Mouse (Mus musculus): ENCODE measurements at regions not wholly inside any gene's neighbourhood (a gene's known extent, or its start where the extent isn't known, plus 50 kb on each side); places are given as distances from the start of the nearest gene placed in this dataset.

DNA sequence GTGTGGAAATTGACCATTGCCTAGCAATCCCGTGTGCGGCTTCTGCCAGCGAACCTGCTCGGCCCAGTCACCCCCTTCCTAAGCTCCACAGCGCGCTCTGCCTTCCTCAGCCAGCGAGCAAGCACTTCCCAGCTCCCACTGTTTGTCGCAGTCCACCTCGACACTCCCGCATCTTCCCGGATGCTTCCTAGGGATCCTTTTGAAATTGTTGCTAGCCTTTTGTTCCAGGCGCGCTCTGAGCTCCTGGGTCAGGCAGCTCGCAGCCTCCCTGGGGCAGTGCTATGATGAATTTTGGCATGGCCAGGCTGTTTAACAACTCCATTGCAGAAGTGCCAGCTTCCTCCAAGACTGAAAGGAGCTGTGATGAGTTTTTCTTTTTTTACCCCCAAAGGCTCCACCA, 117.8 kb upstream of the Zfhx3 start:
- H3K4me1 ChIP-seq: peaks cover 33% of the 10 kb centered on the region
- ATAC-seq (ENCODE audit: low FRiP score): no peak
- peak overlapping the region; percentile 59 for H3K27ac ChIP-seq
- no peaks in the 10 kb centered on the region for H3K9me3 ChIP-seq
- no peaks in the 10 kb centered on the region for H3K36me3 ChIP-seq (replicated peaks)
- peak overlapping the region; percentile 55 for H3K4me2 ChIP-seq
- peak overlapping the region; percentile 25; the same call in 1 of the 2 replicates for H3K9ac ChIP-seq
- H3K27me3 ChIP-seq: peaks cover 25% of the 10 kb centered on the region; the same call in 1 of the 2 replicates
- H3K4me3 ChIP-seq (replicated peaks): peak overlapping the region; percentile 17; the same call in 1 of the 2 replicates
- WGBS: 2% methylated on average over 14 of the region's 14 CpGs

- Histone ChIP-seq H3K9me3 (no peaks in the 10 kb centered on the region), H3K4me2 (no peak overlapping the region), H3K36me3 (replicated peaks) (no peaks in the 10 kb centered on the region), H3K27me3 (peaks cover 30% of the 10 kb centered on the region; the same call in 1 of the 2 replicates), H3K4me1 (peaks cover 12% of the 10 kb centered on the region), H3K9ac (no peak overlapping the region), H3K27ac (0 out of 2 replicates have a peak overlapping the region, but pooled peaks have one; percentile 13), H3K4me3 (replicated peaks) (no peak overlapping the region)
- ATAC-seq (ENCODE audit: low FRiP score): no peak
- WGBS: 82% methylated on average over 17 of the region's 17 CpGs
These were observed 114.8 kb upstream of the Zfhx3 start for GRCm38 (mm10) chr8:107827500-107828125.

- H3K4me1 ChIP-seq: peaks cover 13% of the 10 kb centered on the region
- ATAC-seq (ENCODE audit: low FRiP score): no peak
- no peak overlapping the region for H3K4me3 ChIP-seq (replicated peaks)
- H3K9ac ChIP-seq: no peak overlapping the region
- 91% methylated on average over 5 of the region's 5 CpGs for WGBS
- no peaks in the 10 kb centered on the region for H3K9me3 ChIP-seq
- no peak overlapping the region for H3K27ac ChIP-seq
- no peak overlapping the region for H3K4me2 ChIP-seq
- no peaks in the 10 kb centered on the region for H3K36me3 ChIP-seq (replicated peaks)
- peaks cover 28% of the 10 kb centered on the region; the same call in 1 of the 2 replicates for H3K27me3 ChIP-seq
These were observed 113.9 kb upstream of the Zfhx3 start for GRCm38 (mm10) chr8:107828541-107828940.

DNA sequence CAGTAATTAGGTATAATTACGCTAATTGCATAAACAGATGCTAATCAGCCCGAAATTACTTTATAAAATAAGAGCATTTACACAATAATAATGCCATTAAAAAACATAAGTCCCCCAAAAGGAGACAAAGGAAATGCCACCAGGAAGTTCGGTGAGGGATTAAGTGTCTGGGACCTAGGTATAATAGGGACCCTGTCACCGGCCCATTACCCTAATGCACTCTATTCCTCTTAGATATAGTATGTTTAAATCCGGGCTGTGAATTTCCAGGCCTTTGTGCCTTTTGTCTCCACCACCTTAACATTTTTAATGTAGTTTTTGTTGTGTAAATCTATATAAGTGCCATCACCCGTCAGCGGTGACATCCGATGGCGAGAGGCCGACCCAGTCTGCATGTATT, 109.0 kb upstream of the Zfhx3 start:
- Histone ChIP-seq H3K4me2 (no peak overlapping the region), H3K9me3 (no peaks in the 10 kb centered on the region), H3K4me3 (replicated peaks) (no peak overlapping the region), H3K27me3 (peaks cover 13% of the 10 kb centered on the region; the same call in 1 of the 2 replicates), H3K9ac (no peak overlapping the region), H3K27ac (0 out of 2 replicates have a peak overlapping the region, but pooled peaks have one; percentile 20), H3K36me3 (replicated peaks) (no peaks in the 10 kb centered on the region), H3K4me1 (peaks cover 8% of the 10 kb centered on the region)
- no peak for ATAC-seq (ENCODE audit: low FRiP score)
- WGBS: 25% methylated on average over 10 of the region's 10 CpGs

DNA sequence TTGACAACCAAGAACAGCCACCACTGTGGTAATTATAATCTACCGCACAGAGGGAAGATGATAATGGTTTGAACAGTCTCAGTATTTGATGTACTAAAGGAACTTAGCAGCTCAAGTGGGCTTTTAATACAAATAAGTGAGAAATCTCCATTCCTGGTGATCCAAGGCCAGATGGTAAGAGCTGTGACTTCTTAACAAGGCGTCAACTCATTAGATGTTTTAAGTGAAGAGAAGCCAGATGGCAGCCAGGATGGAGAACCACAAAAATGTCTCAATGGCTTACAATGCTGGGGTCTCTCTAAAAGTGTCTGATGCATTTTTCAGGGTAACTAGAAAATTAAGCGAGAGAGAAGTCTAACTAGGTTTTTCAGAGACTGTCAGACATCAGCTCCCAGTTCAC, 96.3 kb upstream of the Zfhx3 start:
- Histone ChIP-seq H3K4me1 (no peaks in the 10 kb centered on the region), H3K27ac (no peak overlapping the region), H3K9me3 (no peaks in the 10 kb centered on the region), H3K4me2 (no peak overlapping the region), H3K27me3 (no peaks in the 10 kb centered on the region), H3K9ac (no peak overlapping the region), H3K4me3 (replicated peaks) (no peak overlapping the region), H3K36me3 (replicated peaks) (no peaks in the 10 kb centered on the region)
- no peak for ATAC-seq (ENCODE audit: low FRiP score)
- 80% methylated on average over 3 of the region's 3 CpGs for WGBS

DNA sequence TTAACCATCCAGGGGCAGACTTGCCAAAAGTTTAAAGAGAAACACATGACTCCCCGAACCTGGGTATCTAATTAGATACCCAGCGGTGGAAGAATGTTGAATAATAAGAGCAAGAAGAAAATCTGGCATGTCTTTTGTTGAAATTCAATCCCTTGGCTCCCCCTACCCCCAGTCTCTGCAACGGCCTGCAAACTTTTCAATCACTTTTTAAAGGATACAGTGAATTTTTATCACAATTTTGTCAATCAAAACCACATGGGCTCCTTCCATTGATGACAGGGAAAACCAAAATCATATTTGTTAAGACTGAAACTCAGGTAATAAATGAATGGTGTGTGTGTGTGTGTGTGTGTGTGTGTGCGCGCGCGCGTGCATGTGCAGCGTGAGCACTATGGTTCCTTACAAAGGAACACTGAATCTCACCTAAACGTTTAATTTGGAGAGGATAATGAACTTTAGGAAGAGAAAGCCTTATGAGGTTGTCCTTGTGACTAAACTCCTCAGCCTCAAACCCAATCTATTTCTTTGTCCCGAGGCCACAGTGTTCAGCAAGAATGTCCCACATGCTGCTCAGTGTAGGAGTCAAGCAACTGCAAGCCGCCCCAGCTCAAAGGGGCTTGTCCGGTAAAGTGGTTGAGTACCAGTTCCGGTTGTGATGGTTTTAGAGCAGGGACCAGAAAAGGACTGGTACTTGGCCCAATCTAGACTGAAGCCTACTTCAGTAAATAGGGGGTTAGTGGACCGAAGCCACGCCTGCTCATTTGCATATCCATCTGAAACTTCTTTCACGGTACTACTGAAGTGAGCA, 91.0 kb upstream of the Zfhx3 start:
- H3K4me3 ChIP-seq (replicated peaks): no peak overlapping the region
- ATAC-seq (ENCODE audit: low FRiP score): no peak
- H3K9ac ChIP-seq: no peak overlapping the region
- no peaks in the 10 kb centered on the region for H3K9me3 ChIP-seq
- H3K4me2 ChIP-seq: no peak overlapping the region
- no peaks in the 10 kb centered on the region for H3K36me3 ChIP-seq (replicated peaks)
- H3K27ac ChIP-seq: no peak overlapping the region
- 72% methylated on average over 17 of the region's 17 CpGs for WGBS
- H3K4me1 ChIP-seq: peaks cover 4% of the 10 kb centered on the region; the same call in 1 of the 2 replicates
- H3K27me3 ChIP-seq: peaks cover 5% of the 10 kb centered on the region; the same call in 1 of the 2 replicates

GRCm38 (mm10) chr8:107859770-107860169, 82.7 kb upstream of the Zfhx3 start:
- Histone ChIP-seq H3K27ac (no peak overlapping the region), H3K9ac (no peak overlapping the region), H3K36me3 (replicated peaks) (no peaks in the 10 kb centered on the region), H3K4me1 (peaks cover 12% of the 10 kb centered on the region), H3K4me3 (replicated peaks) (no peak overlapping the region), H3K9me3 (no peaks in the 10 kb centered on the region), H3K27me3 (peaks cover 9% of the 10 kb centered on the region), H3K4me2 (no peak overlapping the region)
- 84% methylated on average over 4 of the region's 4 CpGs for WGBS
- ATAC-seq (ENCODE audit: low FRiP score): no peak

DNA sequence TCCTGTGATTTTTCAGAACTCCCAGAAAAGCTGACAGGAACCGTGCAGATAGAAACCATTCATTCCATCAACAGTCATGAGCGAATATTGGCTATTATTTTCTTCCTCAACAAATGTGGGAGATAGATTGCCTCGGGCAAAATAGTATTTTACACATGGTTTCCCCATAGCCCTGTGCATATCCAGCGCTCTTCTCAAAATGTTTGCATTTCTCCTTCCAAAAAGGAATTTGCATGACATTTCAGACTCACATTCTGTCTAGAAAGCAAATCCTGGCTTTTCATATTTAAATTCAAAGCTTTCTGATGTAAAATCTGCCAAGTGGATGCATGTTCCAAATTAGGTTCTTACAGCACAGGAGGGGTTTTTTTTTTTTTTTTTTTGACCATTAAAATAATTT, 82.2 kb upstream of the Zfhx3 start:
- Histone ChIP-seq H3K9me3 (no peaks in the 10 kb centered on the region), H3K27ac (no peak overlapping the region), H3K4me3 (replicated peaks) (no peak overlapping the region), H3K9ac (no peak overlapping the region), H3K27me3 (peaks cover 9% of the 10 kb centered on the region), H3K36me3 (replicated peaks) (no peaks in the 10 kb centered on the region), H3K4me1 (peaks cover 17% of the 10 kb centered on the region), H3K4me2 (no peak overlapping the region)
- 68% methylated on average over 4 of the region's 4 CpGs for WGBS
- ATAC-seq (ENCODE audit: low FRiP score): no peak

DNA sequence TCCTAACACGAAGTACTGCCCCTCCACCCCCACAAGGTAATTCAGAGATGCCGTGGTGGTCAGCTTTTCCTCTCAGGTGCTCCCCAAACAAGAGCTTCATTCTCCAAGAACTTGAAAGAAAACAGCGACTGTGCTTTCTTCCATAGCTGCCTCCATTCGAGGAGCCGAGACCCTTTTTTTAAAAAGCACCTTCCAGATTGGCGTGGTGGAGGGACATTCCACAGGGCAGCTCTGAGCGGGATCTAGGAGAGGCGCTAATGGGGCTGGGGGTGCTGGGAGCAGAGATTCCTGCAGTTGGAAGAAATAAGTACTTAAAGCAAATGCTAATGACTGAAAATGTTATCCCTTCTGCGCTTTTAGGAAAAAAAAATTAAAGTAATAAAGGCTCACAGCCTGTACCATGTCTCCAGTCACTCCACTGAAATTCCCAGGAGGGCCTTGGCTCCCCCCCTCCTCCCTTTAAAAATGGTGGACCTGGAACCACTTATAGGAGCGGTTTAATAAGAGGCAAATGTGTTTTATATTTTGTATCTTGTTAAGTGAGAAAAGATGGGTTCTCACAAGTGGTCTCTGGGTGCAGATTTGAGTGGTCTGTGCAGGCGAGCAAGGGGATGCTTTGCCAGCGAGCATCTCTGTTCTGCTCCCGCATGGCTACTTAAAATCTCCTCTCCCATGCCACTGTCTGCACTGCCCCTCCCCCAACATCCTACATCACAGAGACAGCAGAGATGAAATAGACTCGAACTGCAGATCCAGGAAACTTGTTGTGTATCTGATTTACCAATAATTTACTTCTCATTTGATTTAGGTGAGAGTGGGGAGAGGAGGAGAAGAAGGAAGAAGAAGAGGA, 77.4 kb upstream of the Zfhx3 start:
- H3K9me3 ChIP-seq: no peaks in the 10 kb centered on the region
- no peaks in the 10 kb centered on the region for H3K36me3 ChIP-seq (replicated peaks)
- H3K27me3 ChIP-seq: 0 out of 2 replicates have a peak, but pooled peaks cover 4% of the 10 kb centered on the region
- WGBS: 69% methylated on average over 14 of the region's 14 CpGs
- ATAC-seq (ENCODE audit: low FRiP score): no peak
- peaks cover 13% of the 10 kb centered on the region for H3K4me1 ChIP-seq
- H3K27ac ChIP-seq: no peak overlapping the region
- H3K9ac ChIP-seq: no peak overlapping the region
- no peak overlapping the region for H3K4me2 ChIP-seq
- H3K4me3 ChIP-seq (replicated peaks): no peak overlapping the region

- H3K4me2 ChIP-seq: no peak overlapping the region
- no peak overlapping the region for H3K9ac ChIP-seq
- no peak overlapping the region for H3K27ac ChIP-seq
- no peak overlapping the region for H3K4me3 ChIP-seq (replicated peaks)
- ATAC-seq (ENCODE audit: low FRiP score): no peak
- H3K9me3 ChIP-seq: no peaks in the 10 kb centered on the region
- H3K27me3 ChIP-seq: 0 out of 2 replicates have a peak, but pooled peaks cover 4% of the 10 kb centered on the region
- 75% methylated on average over 4 of the region's 4 CpGs for WGBS
- peaks cover 7% of the 10 kb centered on the region; the same call in 1 of the 2 replicates for H3K4me1 ChIP-seq
- no peaks in the 10 kb centered on the region for H3K36me3 ChIP-seq (replicated peaks)
These were observed 76.7 kb upstream of the Zfhx3 start for GRCm38 (mm10) chr8:107865744-107866143.

- peak overlapping the region; percentile 19 for H3K4me3 ChIP-seq (replicated peaks)
- H3K36me3 ChIP-seq (replicated peaks): no peaks in the 10 kb centered on the region
- H3K27me3 ChIP-seq: 0 out of 2 replicates have a peak, but pooled peaks cover 5% of the 10 kb centered on the region
- peaks cover 4% of the 10 kb centered on the region; the same call in 1 of the 2 replicates for H3K9me3 ChIP-seq
- no peak for ATAC-seq (ENCODE audit: low FRiP score)
- peak overlapping the region; percentile 46 for H3K4me2 ChIP-seq
- H3K9ac ChIP-seq: no peak overlapping the region
- H3K27ac ChIP-seq: no peak overlapping the region
- H3K4me1 ChIP-seq: peaks cover 17% of the 10 kb centered on the region
- 39% methylated on average over 15 of the region's 15 CpGs for WGBS
These were observed 70.7 kb upstream of the Zfhx3 start for GRCm38 (mm10) chr8:107871718-107872117.

- Histone ChIP-seq H3K9me3 (peaks cover 4% of the 10 kb centered on the region; the same call in 1 of the 2 replicates), H3K4me3 (replicated peaks) (peak overlapping the region; percentile 19), H3K36me3 (replicated peaks) (no peaks in the 10 kb centered on the region), H3K9ac (no peak overlapping the region), H3K27me3 (0 out of 2 replicates have a peak, but pooled peaks cover 5% of the 10 kb centered on the region), H3K4me1 (peaks cover 17% of the 10 kb centered on the region), H3K4me2 (peak overlapping the region; percentile 46), H3K27ac (no peak overlapping the region)
- WGBS: 16% methylated on average over 11 of the region's 11 CpGs
- ATAC-seq (ENCODE audit: low FRiP score): no peak
These were observed 70.3 kb upstream of the Zfhx3 start for GRCm38 (mm10) chr8:107872121-107872520.

All from forebrain, embryonic 12.5 days (tissue).